Mouse (Mus musculus) spleen, postnatal 36 days (tissue): ENCODE results near the gene Sbsn.
"Not testable (repeated sequence)": the region's sequence is repeated elsewhere in the genome, so short reads cannot be mapped to it uniquely, and the experiment has no call there.

Source experiments
- DNase-seq, 2 experiments: peaks; one replicate each; pipeline ENCODE4 v3.0.0; 2022; ENCODE audit warnings: low spot score in 2 of 2, mixed read lengths in 1 of 2

Sbsn gene

DNA sequence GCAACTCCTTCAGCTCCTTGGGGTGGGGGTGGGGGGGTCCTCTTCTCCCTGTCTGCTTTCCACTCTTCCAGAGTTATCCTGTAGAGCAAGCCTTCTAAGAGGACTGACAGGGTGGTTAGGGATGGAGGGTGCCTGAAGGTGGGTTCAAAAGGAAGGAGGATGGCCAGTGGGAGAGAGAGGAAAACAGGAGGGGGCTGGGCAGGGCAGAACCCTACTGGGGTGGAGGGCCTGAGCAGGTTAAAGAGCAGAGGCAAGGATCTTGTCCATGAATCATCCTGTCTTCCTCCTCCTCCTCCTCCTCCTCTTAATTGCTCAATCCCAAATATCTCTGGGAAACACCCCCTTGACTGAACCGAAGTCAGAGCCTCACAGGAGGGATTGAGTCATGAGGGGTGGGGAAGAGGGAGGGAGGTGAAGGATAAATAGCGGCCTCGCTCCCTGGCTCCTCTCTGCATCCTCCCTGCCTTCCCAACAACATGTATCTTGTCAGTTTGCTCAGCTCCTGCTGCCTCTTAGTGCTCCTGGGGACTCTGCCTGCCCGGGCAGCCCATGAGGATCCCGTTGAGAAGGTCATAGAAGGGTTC, at the start of gene Sbsn:
Gene Sbsn, plus strand, starts transcription at position 386 of the 584 bp plus-strand sequence.
- DNase-seq = no peak

DNA sequence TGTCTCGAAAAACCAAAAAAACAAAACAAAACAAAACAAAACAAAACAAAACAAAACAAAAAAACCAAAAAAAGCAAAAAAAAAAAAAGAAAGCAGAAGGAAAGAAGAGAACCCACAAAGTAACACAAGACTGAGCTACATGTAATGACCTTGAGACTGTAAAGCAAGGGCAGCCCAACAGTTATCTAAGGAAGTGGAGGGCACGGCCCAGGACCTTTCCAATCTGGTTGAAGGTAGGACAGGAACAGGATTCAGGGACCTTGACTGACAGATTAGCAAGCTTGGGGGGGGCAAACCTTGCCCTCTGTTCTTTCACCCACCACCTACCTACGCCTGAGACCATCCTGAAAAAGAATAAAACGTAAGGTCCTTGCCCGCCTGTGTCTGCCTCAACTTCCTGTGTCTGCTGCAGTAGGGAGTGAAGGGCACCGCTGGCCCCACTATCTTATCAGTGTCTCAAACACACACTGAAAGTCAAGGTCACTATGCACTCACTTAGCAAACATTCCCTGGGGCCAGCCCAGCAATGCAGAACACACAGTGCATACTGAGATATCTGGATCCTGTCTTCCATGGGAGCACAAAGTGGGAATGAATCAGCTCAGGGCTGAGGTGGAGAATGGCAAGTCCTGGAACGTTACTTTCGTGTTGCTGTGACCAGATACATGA, 44.9 kb upstream of the Sbsn start:
- DNase-seq = no peak

DNA sequence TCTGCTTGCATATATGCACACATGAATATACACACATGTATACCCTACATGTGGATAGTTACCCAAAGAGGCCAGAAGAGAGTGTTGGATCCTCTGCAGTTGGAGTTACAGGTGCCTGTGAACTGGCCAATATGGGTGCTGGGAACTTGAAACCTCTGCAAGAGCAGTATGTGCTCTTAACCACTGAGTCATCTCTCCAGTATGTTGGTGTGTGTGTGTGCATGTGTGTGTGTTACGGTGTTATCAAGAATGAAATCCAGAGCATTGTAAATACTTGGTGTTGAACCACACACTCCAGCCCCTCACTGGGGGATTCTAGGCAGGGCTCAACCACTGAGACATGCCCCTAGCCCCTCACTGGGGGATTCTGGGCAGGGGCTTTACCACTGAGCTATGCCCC, 43.8 kb upstream of the Sbsn start:
- no peak for DNase-seq

- DNase-seq = no peak
Measured at GRCm38 (mm10) chr7:30711942-30712341, 39.3 kb upstream of the Sbsn start, which contains the start of gene Atp4a. Gene Atp4a (plus strand): TSS chr7:30712209.

- DNase-seq = peak; percentile 83 to 89
Measured at GRCm38 (mm10) chr7:30717006-30717715, 34.1 kb upstream of the Sbsn start.

DNA sequence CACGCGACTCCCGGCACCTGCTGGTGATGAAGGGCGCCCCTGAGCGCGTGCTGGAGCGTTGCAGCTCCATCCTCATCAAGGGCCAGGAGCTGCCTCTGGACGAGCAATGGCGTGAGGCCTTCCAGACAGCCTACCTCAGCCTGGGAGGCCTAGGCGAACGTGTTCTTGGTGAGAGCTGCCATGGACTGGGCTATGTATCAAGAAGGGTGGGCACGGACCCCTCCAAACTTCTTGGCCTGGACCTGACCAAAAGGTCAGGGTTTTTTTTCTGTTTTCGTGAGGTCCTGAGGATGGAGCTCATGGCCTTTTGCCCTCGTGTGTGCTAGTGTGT, 33.6 kb upstream of the Sbsn start:
- no peak for DNase-seq

DNA sequence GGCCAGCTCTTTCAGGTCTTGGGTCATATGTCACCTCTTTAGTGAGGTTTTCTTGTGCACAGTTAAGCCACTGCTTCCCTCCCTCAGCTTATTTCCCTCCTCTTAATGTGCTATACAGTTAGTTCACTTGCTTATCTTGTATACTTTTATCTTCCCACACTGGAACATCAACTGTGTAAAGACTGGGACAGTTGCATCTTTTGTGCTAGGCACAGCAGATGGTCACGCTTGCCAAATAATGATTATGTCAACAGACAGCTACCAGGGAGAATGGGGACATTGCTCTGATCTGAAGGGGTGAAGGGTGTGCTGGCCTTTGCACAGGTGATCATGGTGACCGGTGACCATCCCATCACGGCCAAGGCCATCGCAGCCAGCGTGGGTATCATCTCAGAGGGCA, 31.6 kb upstream of the Sbsn start:
- no peak for DNase-seq

DNA sequence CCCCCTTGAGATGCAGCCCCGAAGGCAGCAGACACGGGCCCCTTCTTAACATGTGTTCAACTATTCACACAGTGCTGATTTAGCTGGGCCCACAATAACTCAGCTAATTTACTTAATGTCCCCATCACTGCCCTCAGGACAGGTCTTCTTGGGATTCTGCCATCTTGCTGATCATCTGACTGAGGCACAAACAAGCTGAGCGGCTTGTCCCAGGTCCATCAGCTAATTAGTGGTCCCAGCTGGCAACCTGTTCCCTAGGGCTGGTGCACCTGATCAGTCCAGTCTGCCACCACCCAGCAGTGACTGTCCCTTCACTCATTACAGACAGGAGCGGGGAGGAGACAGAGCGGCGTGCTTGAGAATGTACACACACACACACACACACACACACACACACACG, 30.0 kb upstream of the Sbsn start:
- DNase-seq = no peak

DNA sequence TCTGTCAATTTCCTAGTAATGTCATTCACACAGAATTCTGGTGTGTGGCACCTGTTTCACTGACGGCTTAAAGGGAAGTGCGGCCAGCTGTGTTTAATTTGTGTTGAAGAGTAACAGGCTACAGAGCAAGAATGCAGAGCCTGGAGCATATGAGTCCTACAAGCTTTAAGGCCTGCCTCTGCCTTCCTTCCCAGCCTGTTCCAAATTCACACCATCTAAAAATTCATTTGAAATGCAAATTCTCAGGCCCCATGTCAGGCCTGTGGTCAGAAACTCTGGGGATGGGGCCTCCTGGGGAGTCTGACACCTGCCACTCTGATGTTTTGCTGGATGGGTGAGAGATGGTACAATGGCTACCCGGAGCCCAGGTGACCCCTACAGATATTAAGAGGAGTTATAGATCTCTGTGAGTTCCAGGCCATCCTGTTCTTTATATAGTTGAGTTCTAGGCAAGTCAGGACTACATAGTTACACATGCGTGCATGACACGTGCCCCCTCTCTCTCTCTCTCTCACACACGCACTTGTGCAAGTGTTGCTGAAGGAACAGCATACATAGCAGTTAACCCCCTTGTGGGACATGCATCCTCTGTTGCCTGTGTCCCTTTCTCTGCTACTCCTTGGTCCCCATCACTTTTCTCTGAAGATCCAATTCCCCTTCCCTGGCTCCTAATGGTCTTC, 27.9 kb upstream of the Sbsn start:
- DNase-seq = no peak

DNA sequence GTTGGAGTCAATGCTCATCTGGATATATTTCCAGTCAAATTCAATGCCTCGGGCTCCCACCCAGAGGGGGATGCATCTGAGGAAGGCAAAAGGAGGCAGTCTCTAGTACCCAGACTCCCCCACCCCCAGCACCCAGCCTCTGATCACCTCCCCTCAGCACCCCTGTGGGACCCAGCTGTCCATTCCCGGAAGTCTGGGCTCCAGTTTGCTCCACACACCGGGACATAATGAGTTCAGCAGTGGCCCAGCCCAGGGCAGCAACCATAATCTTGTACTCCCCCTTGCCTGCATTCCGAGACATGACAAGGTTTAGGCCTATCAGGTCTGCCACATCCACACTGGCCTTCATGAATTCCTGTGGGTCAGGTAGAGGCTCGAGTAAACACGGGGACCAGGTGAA, 23.1 kb upstream of the Sbsn start:
- no peak for DNase-seq

GRCm38 (mm10) chr7:30728739-30729395, 22.4 kb upstream of the Sbsn start:
- DNase-seq = no peak

- peak; percentile 93 for DNase-seq
Measured at GRCm38 (mm10) chr7:30729396-30730063, 21.7 kb upstream of the Sbsn start, which contains the start of gene Tmem147. Gene Tmem147 (minus strand): TSS chr7:30729540.

DNA sequence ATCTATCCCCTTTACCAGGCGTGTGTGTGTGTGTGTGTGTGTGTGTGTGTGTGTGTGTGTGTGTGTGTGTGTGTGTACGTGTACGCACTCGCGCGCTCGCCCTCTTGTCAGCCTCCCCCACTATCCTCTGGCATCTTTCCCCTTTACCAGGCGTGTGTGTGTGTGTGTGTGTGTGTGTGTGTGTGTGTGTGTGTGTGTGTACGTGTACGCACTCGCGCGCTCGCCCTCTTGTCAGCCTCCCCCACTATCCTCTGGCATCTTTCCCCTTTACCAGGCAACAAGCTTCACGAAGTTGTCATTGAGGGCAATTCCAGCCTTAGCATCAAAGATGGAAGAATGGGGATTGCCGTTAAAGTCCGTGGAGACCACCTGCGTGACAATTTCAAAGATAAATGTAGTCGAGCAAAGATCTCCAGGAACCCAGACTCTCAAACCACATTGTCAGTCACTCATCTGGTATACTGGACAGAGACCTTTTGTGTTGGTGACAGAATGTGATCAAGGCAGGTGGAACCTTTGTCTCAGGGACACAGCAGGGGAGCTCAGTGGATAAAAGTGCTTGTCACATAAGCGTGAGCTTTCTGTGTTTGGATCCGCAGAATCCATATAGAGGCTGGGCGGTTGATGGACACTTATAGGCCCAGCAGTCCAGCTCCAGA, 21.1 kb upstream of the Sbsn start:
- not testable (repeated sequence) for DNase-seq

GRCm38 (mm10) chr7:30736211-30736610, 15.1 kb upstream of the Sbsn start:
- DNase-seq = no peak

DNA sequence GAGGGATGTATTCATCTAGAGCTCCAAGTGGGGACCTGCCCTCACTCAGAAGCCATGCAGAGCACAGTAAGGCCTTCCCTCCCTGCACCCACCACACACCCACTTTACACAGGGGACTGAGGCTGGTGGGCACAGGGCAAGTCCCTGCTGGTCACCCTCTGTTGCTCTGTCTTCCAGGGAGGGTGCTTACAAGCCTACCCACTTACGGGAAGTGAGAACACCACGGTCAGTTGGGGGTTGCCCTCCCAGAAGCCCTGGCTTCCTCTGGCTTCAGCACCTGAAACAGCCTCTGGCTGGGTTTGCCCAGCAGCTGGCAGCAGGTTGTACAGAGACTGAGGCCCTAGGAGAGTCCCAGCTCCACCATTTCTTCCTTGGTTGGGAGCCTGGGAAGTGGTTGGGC, 8.7 kb upstream of the Sbsn start:
- DNase-seq = peak; percentile 67 to 71

- DNase-seq = not testable (repeated sequence)
Measured at GRCm38 (mm10) chr7:30743617-30744016, 7.7 kb upstream of the Sbsn start, which contains the start of gene Gapdhs. Gene Gapdhs (minus strand): TSS chr7:30743681.

GRCm38 (mm10) chr7:30744022-30744598, 7.2 kb upstream of the Sbsn start:
- no peak for DNase-seq

GRCm38 (mm10) chr7:30747525-30748204, 3.6 kb upstream of the Sbsn start:
- DNase-seq = no peak

- DNase-seq = no peak
Measured at GRCm38 (mm10) chr7:30749824-30750606, 1.3 kb upstream of the Sbsn start.
